Mouse (Mus musculus) adrenal gland, postnatal 10 days (tissue): ENCODE data around the gene Hes6. TPM values are rescaled to one million over a fixed set of nuclear protein-coding genes. Genes with fewer than 3 reads are reported as not detected.

Experiments used
- DNase-seq: peaks from one replicate; pipeline ENCODE4 v3.0.0; 2021; ENCODE audit warnings: mixed read lengths
- total RNA-seq, 2 experiments: library from RNA; stranded (reverse); gene quantifications; 2 replicates each; pipeline ENCODE4 v1.2.3; 2021

Gene Hes6
- total RNA-seq, 2 experiments from 2014 or later = 49.5 to 137 TPM

GRCm38 (mm10) chr1:91405406-91406169, 8.2 kb downstream of the Hes6 start:
- no peak for DNase-seq

GRCm38 (mm10) chr1:91404976-91405375, 8.9 kb downstream of the Hes6 start:
- DNase-seq = no peak

- DNase-seq = peak; percentile 87
Measured at GRCm38 (mm10) chr1:91398260-91399062, 15.4 kb downstream of the Hes6 start, which contains the start of gene Ilkap. Gene Ilkap, minus strand, starts transcription at chr1:91398815.

GRCm38 (mm10) chr1:91397927-91398259, 15.9 kb downstream of the Hes6 start:
- peak; percentile 33 for DNase-seq

GRCm38 (mm10) chr1:91390369-91390768, 23.5 kb downstream of the Hes6 start:
- no peak for DNase-seq

- DNase-seq = no peak
Measured at GRCm38 (mm10) chr1:91381091-91381471, 32.8 kb downstream of the Hes6 start.

GRCm38 (mm10) chr1:91380453-91381090, 33.3 kb downstream of the Hes6 start:
- DNase-seq = peak; percentile 88

- DNase-seq = no peak
Measured at GRCm38 (mm10) chr1:91373414-91373835, 40.4 kb downstream of the Hes6 start.

GRCm38 (mm10) chr1:91370055-91370454, 43.8 kb downstream of the Hes6 start:
- peak; percentile 62 for DNase-seq

GRCm38 (mm10) chr1:91369408-91369807, 44.4 kb downstream of the Hes6 start:
- DNase-seq = no peak

GRCm38 (mm10) chr1:91367295-91367694, 46.5 kb downstream of the Hes6 start:
- no peak for DNase-seq

- DNase-seq = peak; percentile 86
Measured at GRCm38 (mm10) chr1:91366215-91367108, 47.4 kb downstream of the Hes6 start, which contains the start of gene Erfe. Gene Erfe, plus strand, starts transcription at chr1:91366430.

- DNase-seq = no peak
Measured at GRCm38 (mm10) chr1:91365816-91366214, 48.0 kb downstream of the Hes6 start.

GRCm38 (mm10) chr1:91364822-91365644, 48.8 kb downstream of the Hes6 start:
- DNase-seq = no peak

GRCm38 (mm10) chr1:91362113-91362512, 51.7 kb downstream of the Hes6 start:
- DNase-seq = no peak

Other genes with a start within 250 kb of the Hes6 start
- 10 to 100 TPM in 1 of 2 experiments, 1 to 10 TPM in 1; 8.3 to 11.3 TPM for gene Ramp1, start 234.2 kb downstream of the Hes6 start, total RNA-seq
- 10 to 100 TPM; 59.2 to 61.7 TPM for gene Ube2f, start 163.7 kb downstream of the Hes6 start, total RNA-seq
- gene Scly, start 115.7 kb downstream of the Hes6 start, total RNA-seq = 10 to 100 TPM; 22.8 to 23.4 TPM
- gene Espnl, start 92.0 kb downstream of the Hes6 start, total RNA-seq = under 1 TPM in 1 of 2 experiments, not detected in 1; 0.09 TPM
- 1 to 10 TPM; 2.1 to 5.8 TPM for gene Klhl30, start 63.0 kb downstream of the Hes6 start, total RNA-seq
- 1 to 10 TPM; 1.0 to 2.2 TPM for gene Erfe, start 47.6 kb downstream of the Hes6 start, total RNA-seq
- 10 to 100 TPM; 82.9 to 83.7 TPM for gene Ilkap, start 15.2 kb downstream of the Hes6 start, total RNA-seq
- 10 to 100 TPM; 15.6 to 37.9 TPM for gene Per2, start 45.3 kb upstream of the Hes6 start, total RNA-seq
- 1 to 10 TPM; 8.0 to 9.1 TPM for gene Traf3ip1, start 80.6 kb upstream of the Hes6 start, total RNA-seq
- gene Asb1, start 126.5 kb upstream of the Hes6 start, total RNA-seq = 10 to 100 TPM; 18.3 to 19.9 TPM